Mouse (Mus musculus) lung, postnatal 0 days (tissue): ENCODE measurements around the gene Rexo1.

Source experiments
- CTCF ChIP-seq: IDR thresholded peaks from 2 replicates; pipeline ENCODE4 v1.5.1; 2016; ENCODE audit warnings: antibody characterized with exemption, mild to moderate bottlenecking
- EP300 ChIP-seq: IDR thresholded peaks from 2 replicates; pipeline ENCODE4 v1.6.1; 2016; ENCODE audit warnings: antibody characterized with exemption, mild to moderate bottlenecking, control low read depth

DNA sequence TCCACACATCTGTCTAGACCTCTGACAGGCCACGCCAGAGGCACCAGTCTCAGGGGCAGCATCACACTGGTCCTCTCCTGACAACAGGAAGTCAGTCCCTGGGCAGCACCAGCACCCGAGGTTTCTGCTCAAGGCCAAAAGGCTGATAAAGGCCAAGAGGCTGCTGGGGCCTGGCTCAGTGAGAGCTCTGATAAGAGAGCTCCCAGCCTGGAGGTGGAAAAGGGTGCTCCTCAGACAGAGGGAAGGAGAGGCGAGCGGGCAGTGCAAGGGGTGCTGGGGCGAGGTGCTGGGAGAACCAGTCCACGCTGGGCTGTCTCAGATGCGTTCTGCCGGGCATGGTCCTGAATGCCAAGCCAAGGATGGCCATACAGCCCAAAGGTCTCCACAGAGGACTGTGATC is 7.8 kb downstream of the Rexo1 start:
- no peak for TF ChIP-seq CTCF
- TF ChIP-seq EP300: no peak
